Mouse (Mus musculus) adrenal gland, adult (tissue): ENCODE results near the gene 4930539E08Rik.

Experiments used
- DNase-seq, 2 experiments: peaks; one replicate each; pipeline ENCODE4 v3.0.0; 2022 to 2023; ENCODE audit warnings: low spot score in 1 of 2; ENCODE audit not compliant: inconsistent age in 2 of 2

4930539E08Rik gene

DNA sequence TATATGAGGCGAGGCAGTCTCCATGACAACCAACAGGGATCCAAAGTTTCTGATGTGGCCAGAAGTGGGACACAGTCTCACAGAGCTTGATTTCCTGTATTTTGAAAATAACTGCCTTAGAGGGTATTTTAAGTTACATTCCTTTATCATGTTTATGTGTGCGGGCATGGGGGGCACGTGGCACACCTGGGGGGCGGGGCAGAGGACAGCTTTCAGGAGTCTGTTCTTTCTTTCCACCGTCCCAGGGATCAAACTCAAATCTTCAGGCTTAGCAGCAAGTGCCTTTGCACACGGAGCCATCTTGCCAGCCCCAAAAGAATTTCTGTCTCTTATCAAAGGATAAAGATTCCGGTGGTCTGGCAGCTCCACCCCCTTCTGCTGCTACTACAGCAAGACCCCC, 51.2 kb downstream of the 4930539E08Rik start:
- no peak for DNase-seq

DNA sequence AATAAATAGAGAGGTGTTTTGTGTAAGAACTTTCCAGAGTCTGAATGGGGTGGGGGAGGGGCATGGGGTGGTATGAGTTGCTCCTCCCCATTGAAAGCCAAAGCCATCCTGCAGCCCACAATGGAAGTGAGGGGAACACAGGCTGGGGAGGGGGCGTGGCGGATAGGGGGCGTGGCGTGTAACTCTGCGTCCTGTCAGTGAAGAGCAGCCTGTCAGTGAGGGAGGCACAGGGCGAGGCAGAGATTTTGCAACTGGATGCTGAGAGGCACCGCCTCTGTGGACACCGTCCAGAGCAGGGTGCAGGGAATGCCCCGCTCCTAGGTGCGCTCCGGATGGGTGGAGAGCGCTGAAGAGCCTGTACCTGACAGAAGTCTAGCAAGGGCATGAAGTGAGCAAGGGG, 56.9 kb downstream of the 4930539E08Rik start, which contains the start of gene Pnpla1:
Pnpla1 (plus strand) TSS at position 207 of the 400 bp plus-strand sequence.
- peak in 1 of 2 experiments; percentile 37 for DNase-seq

DNA sequence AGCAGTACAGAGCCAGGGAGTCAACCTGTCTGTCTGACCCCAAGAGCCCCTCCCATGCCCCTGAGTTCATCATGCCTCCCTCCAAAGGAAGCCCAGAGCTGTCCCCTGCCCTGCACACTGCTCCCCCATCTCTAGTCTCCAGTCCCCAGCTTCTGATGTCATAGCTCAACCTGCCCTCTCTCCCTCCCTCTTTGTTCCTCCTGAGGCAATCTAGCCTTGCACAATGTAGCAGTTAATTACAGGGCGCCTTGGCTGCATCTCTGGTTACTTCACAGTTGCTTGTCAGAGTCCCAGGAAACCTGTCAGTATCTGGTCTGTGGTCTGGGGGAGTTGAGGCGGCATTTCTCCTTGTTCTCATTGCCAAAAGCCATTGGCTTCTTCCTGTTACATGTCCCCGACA, 59.1 kb downstream of the 4930539E08Rik start:
- DNase-seq = peak; percentile 64 to 89

DNA sequence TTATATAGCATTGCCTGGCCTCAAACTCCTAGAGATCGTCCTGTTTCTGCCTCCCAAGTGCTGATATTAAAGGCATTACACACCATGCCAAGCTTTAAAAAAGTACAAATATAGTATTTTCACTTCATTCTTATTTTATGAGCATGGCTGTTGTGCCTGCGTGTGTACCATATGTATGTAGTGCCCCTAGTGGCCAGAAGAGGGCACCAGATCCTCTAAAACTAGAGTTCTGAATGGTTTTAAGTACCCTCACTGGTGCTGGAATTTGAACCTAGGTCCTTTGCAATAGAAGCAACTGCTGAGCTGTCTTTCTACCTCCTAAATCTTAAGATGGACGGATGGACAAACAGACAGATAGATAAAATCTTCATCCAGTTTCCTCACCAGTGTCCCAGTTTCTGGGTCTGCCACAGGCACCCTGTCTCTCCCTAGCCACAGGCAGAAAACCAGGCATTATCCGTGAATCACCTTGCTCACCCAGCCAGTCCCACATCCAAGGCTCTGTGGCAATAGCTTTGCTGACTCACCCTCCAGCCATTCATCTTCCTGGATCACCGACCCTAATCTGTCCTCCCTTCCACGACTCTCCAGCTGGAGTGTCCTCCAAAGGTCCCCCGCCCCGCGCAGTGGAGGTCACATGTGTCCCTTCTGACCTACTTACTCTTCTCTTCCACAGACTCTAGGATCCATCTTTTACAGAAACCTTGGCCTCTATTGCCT, 59.8 kb downstream of the 4930539E08Rik start:
- peak; percentile 92 to 97 for DNase-seq

DNA sequence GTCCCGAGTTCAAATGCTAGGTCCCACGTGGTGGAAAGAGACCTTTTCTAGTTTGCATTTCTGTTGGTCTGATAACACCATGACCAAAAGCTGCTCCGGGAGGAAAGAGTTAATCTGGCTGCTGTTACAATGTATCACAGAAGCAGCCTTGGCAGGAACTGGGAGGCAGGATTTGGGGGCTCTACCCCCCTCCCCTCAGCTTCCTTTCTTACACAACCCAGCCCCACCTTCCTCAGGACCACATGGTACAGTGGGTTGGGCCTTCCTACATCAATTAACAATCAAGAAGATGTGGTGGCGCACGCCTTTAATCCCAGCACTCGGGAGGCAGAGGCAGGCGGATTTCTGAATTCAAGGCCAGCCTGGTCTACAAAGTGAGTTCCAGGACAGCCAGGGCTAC, 60.7 kb downstream of the 4930539E08Rik start:
- no peak for DNase-seq

DNA sequence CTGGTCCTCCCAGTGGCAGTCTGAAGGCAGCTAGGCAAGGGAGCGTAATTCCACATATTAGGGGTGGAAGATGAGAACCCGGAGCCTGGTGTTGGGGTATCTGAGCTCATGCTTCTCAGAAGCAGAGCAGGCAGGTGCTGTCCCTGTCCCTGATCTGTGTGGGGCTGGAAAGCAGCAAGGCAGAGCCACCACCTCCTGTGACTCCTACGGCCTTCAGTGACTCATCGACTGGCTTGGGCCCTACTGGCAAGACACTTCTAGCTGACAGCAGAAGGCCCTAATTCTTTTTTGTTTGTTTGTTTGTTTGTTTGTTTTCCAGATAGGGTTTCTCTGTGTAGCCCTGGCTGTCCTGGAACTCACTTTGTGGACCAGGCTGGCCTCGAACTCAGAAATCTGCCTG, 64.6 kb downstream of the 4930539E08Rik start:
- peak; percentile 84 to 89 for DNase-seq

DNA sequence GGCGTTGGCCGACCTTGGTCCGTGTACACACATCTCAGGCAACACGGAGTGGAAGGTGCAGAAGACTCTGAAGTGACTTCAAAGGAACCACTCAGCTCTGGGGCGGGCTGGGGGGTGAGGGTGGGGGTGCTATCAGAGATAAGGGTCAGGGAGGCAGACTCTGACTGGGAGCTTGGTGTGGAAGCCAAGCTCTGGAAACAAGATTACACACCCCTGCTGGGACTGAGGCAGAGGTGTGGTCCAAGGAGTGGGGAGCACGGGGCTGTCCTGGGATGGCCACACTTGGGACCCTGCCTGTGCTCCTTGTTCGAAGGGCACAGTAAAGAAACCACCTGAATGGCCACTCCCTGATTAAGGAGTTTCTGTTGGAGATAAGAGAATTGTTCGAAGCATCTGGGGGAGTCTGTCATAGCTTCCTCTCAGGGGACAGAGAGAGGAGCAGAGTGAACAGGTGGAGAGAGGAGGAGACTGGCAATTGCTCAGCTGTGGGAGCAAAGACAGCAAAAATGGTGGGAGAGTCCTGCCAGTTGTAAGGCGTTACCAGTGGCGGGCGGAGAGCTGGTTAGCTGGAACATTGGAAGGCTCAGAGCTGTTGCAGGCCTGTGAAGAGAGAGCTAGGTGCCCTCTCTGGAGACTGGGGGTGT, 68.0 kb downstream of the 4930539E08Rik start:
- no peak for DNase-seq
